Mouse (Mus musculus) B cell, adult 2 months (primary cell): ENCODE results near the gene Mrps2.
A peak's percentile ranks its signal among the peaks of the same experiment; 100 is the strongest.
"Not testable (repeated sequence)": the region's sequence is repeated elsewhere in the genome, so short reads cannot be mapped to it uniquely, and the experiment has no call there.

Experiments
- DNase-seq, 2 experiments: peaks; one replicate each; pipeline ENCODE4 v3.0.0; 2022

Gene Mrps2

DNA sequence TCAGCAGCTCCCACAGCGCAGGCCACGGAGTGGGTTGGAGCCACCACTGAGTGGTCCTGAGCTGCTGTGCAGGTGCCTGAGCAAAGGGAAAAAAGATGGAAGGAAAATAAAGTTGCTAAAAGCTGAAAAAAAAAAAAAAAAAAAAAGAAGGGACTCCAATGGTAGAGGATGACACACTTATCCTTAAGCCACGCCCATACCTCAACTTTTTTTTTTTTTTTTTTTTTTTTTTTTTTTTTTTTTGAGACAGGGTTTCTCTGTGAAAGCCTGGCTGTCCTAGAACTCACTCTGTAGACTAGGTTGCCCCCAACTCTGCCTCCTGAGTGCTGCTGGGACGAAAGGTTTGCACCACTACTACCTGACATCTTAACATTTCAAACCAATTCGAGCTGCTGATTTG is 10.1 kb downstream of the Mrps2 start:
- not testable (repeated sequence) for DNase-seq

- DNase-seq = no peak
Measured at GRCm38 (mm10) chr2:28479208-28480204, 11.6 kb downstream of the Mrps2 start.

- DNase-seq = no peak
Measured at GRCm38 (mm10) chr2:28483861-28484260, 16.0 kb downstream of the Mrps2 start.

GRCm38 (mm10) chr2:28494521-28494920 is 26.7 kb downstream of the Mrps2 start:
- DNase-seq = no peak

DNA sequence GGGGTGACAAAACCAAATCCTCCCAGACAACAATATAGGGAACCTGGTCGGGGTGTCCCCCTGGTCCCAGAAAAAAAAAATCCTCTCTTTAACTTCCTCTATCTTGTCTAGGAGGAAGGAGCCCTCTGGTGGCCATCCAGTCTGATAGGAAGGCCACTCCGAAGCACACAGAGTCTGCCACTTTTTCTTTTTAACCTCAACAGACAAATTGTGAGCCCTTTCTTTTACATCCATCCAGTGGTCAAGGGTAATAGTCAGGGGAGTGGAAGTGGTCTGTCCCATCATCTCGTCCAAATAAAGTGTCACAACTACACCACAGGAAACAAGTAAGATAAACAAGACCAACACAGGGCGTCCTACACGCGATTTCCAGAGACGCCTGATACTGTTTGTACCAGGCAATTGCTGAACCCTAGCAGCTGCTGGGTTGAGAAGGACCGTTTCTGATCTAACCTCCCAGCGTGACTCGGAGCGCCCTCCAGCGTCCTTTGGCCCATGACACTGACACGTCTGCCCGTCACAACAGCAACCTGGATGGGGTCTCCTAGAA is 27.4 kb downstream of the Mrps2 start:
- peak; percentile 54 to 68 for DNase-seq

DNA sequence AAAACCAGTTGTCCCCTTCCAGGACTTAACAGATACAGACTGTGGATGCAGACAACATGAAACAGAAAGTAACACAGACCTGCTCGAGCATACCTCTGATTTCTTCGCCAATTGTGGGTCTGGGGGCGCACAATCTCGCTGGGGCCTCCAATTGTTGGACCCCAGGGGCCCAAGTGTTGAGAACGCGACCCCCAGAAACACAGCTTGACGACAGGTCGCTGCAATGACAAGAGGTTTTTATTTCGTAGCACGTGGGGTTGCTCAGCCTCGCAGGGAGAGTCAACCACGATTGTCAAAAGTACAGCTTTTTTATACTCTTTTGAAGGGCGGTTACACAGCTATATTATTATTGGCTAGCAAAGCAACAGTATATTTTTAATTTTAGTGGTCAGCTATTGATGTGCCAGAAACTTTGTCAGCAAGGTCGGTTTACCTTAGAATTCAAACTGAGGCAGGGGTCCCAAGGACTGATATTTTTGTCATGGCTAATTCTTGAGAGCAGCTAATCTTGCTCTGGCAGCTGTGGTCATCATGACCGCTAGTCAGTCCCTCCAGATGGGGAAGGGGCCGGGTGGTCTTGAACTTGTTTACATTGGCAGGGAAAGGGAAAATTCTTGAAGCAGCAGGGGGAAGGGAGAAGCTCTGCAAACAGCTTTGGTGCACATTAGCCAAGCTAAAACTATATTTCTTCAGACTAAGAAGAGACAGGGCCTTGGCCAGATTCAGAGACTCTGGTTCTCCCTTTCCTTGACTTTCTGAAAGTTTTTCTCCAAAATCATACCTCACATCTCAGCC is 28.1 kb downstream of the Mrps2 start:
- peak in 1 of 2 experiments; percentile 0 for DNase-seq

DNA sequence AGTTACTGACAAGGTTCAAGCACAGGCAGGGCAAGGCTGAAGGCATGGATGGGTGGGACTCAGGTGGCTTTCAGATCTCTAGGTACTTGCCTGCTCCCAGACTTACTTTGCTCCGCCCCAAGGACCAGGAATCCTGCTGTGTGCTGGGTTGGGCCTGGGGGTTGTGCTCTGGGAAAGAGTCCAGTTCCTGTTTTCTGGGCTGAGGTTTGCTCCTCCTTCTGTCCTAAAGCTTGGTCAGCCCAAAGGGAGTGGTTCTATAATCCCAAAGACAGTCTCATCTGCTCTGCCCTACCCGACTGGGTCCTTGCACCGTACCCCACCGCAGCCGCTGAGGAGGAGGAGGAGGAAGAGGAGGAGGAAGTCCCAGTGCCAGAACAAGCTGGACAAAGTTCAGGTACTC is 28.8 kb downstream of the Mrps2 start, which contains the start of gene Gbgt1:
Gene Gbgt1, plus strand, starts transcription at position 221 of the 400 bp plus-strand sequence.
- DNase-seq = peak in 1 of 2 experiments; percentile 0

DNA sequence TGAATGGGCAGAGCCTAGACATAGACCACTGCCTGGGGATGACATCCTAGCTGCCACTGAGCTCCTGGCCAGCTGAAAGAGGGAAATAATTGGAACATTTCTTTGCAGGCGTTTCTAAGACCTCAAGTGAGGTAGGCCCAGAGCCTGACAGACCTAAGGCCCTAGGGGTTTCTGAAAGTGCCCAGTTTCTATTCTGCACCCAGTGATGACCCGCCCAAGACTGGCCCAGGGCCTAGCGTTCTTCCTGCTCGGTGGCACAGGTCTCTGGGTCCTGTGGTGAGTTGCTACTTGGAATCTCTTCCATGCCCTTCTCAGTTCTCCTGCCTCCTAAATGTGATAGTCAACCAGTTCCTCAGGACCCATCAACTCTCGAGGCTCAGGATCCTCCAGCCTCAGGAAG is 29.7 kb downstream of the Mrps2 start:
- DNase-seq = peak in 1 of 2 experiments; percentile 0

DNA sequence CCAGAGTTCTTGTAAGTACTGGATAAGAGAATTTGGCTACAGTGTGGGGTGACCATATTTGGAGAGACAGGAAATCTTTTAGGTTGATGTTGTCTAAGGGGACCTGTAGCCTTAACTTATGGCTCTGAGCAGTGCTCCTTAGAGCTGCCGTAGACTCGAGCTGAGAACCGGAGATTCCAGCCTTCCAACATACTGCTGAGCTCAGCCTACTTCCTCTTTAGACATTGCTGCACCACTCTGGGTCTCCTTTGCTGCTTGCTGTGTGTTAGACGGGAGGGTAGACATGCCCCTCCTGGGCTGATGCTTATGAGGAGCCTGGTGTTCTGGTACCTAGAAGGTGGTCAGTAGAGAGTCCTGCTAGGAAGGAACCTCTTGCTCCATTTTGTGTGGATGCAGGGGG is 30.6 kb downstream of the Mrps2 start:
- peak; percentile 0 for DNase-seq

- DNase-seq = peak in 1 of 2 experiments; percentile 0
Measured at GRCm38 (mm10) chr2:28502987-28503386, 35.1 kb downstream of the Mrps2 start.

DNA sequence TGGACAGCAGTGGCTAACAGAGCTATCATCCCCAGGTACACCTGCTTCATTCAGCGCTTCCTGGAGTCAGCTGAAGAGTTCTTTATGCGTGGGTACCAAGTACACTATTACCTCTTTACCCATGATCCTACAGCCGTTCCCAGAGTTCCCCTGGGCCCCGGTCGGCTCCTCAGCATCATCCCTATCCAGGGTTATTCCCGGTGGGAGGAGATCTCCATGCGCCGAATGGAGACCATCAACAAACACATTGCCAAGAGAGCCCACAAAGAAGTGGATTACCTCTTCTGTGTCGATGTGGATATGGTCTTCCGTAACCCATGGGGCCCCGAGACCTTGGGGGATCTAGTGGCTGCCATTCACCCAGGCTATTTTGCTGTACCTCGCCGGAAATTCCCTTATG is 36.8 kb downstream of the Mrps2 start:
- DNase-seq = peak in 1 of 2 experiments; percentile 0

DNA sequence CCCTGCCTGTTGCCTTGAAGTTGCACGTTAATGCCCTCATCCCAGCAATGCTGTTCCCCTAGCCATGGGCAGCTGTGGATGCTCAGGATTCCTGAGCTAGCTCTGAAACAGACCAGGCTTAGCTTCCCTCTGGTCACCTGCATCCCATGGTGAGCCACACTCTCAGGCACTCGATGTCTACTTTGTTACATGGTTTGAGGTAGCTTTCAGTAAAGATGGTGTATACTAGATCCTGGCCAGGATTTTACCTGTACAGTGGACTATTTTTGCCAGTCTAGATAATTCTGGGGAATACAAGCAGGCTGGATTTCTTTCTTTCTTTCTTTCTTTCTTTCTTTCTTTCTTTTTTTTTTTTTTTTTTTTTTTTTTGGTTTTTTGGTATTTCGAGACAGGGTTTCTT is 37.9 kb downstream of the Mrps2 start, which contains the start of gene Gm10134:
Gene Gm10134, plus strand, starts transcription at position 301 of the 400 bp plus-strand sequence.
- DNase-seq = no peak

DNA sequence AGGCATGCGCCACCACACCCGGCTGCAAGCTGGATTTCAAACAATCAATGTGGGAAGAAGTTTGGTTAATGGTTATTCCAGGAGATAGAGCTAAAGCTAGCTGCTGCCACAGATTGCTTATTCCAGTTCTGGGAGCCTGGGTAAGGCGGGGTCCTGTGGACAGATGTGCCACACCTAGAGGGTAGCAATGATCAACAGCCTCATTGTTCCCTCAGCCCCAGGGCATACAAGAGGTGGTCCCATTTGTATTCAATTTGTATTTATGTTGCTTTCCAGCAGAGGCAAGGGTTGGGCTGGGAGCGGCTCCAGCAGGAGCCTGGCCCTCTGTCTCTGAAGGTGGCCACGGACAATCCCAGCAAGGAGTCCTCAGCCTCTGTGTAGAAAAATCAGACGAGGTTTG is 38.4 kb downstream of the Mrps2 start:
- DNase-seq = peak in 1 of 2 experiments; percentile 0

- DNase-seq = peak in 1 of 2 experiments; percentile 43
Measured at GRCm38 (mm10) chr2:28511600-28511999, 43.7 kb downstream of the Mrps2 start.

DNA sequence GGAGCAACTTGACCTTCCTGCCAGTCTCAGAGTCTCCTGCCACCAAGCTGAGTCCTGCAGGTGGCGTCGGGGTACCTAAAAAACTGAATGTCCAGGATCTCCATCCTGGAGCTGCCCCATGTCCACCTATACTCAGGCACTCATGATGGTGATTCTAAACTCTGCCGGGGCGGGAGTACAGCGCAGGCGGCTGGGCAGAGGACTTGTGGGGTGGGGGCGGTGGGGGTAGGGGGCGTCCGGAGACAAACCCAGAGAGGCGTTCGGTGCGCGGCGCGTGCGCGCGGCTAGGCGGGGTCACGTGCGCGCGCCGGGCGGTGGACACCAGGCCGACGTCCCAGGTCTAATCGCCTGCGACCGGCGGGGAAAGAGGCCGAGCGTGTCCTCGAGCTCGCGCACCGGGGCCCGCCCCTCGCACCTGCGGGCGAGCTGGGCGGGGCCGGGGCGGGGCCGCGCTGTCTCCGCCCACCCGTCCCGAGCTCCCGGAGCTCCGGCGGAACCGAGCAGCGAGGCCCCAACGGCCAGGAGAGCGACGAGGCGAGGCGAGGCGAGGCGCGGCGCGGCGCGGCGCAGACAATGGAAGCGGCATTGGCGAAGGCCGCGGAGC is 45.0 kb downstream of the Mrps2 start, which contains the start of gene Ralgds:
Gene Ralgds, plus strand, starts transcription at position 328 of the 604 bp plus-strand sequence.
- peak; percentile 70 to 75 for DNase-seq

GRCm38 (mm10) chr2:28513431-28514370 is 45.8 kb downstream of the Mrps2 start:
- peak; percentile 64 to 68 for DNase-seq

DNA sequence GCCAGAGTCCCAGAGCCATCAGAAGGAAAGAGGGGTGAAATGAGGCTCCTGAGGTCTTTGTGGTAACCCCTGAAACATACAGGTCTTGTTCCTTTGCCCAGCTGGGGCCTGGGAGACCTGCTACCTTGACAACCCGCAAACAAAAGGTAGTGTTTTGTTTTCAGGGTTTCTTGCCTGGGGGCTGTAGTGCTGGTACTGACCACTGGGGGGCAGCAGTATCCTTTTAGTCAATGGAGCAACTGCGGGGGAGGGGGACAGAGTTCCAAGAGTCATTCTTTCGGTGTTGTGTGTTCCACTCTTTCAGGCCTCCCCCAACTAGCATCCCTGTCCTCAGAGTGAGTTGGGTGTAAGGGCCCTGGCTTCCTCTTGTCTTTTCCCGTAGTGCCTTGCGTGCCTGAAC is 46.6 kb downstream of the Mrps2 start:
- peak; percentile 98 to 99 for DNase-seq

- DNase-seq = peak; percentile 93 to 94
Measured at GRCm38 (mm10) chr2:28517206-28517909, 49.5 kb downstream of the Mrps2 start.

DNA sequence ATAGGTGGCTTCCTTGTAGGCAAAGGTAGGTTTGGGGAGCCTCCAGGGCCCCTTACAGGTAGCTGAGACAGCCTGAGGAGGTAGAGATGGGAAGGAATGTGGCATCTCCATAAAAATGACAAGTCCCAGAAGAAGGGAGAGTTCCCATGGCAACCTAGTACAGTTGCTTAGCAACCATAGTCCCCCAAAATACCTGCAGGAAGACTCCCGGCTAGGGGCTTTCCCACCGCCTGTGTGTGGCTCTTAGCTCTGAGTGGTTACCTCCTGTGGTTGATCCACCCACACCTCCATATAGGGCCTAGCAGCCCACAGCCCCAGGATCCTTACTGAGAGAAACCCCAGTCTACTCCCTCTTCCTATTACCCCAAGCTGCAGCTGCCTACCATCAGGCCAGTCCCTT is 50.4 kb downstream of the Mrps2 start:
- DNase-seq = peak; percentile 62 to 69

GRCm38 (mm10) chr2:28520581-28520980 is 52.7 kb downstream of the Mrps2 start:
- no peak for DNase-seq
